Mouse (Mus musculus) hindbrain, embryonic 15.5 days (tissue): ENCODE measurements around the gene Ccdc88c. TPM values are rescaled to one million over a fixed set of nuclear protein-coding genes. Genes with fewer than 3 reads are reported as not detected.

Source experiments
- ATAC-seq: fragments of 200-750 bp; cut with Nextera tagmentation; 2 replicates; pipeline ENCODE4 v1.8.0; 2017; ENCODE audit warnings: low read depth, moderate number of reproducible peaks, moderate TSS enrichment; ENCODE audit not compliant: low FRiP score
- H3K27ac ChIP-seq: fragments of 300-500 bp; sonication (generic); replicated peaks from 2 replicates; pipeline ENCODE4 v1.5.1; 2015; ENCODE audit warnings: mild to moderate bottlenecking, inconsistent platforms
- H3K27me3 ChIP-seq: fragments of 300-500 bp; sonication (generic); 2 replicates; pipeline ENCODE4 v1.6.1; 2015; ENCODE audit warnings: control low read depth, inconsistent platforms
- H3K36me3 ChIP-seq: fragments of 300-500 bp; sonication (generic); 2 replicates; pipeline ENCODE4 v1.6.1; 2015; ENCODE audit warnings: control low read depth, inconsistent platforms
- H3K4me1 ChIP-seq: fragments of 300-500 bp; sonication (generic); replicated peaks from 2 replicates; pipeline ENCODE4 v1.6.1; 2015; ENCODE audit warnings: control low read depth, inconsistent platforms
- H3K4me2 ChIP-seq: fragments of 300-500 bp; sonication (generic); 2 replicates; pipeline ENCODE4 v1.6.1; 2015; ENCODE audit warnings: moderate library complexity, mild to moderate bottlenecking, inconsistent platforms
- H3K4me3 ChIP-seq: fragments of 300-500 bp; sonication (generic); 2 replicates; pipeline ENCODE4 v1.5.1; 2015; ENCODE audit warnings: mild to moderate bottlenecking, inconsistent platforms
- H3K9ac ChIP-seq: fragments of 300-500 bp; sonication (generic); 2 replicates; pipeline ENCODE4 v1.6.1; 2015; ENCODE audit warnings: inconsistent platforms
- H3K9me3 ChIP-seq: fragments of 300-500 bp; sonication (generic); 2 replicates; pipeline ENCODE4 v1.6.1; 2016; ENCODE audit warnings: control low read depth, inconsistent platforms
- WGBS: fragments of 180-500 bp; shearing (Covaris S2); methylation state at CpG from one replicate; pipeline ENCODE4 v1.1.7; 2015; 5-methylcytosine and 5-hydroxymethylcytosine counted together
- polyA plus RNA-seq: library from polyadenylated mRNA; unstranded; fragments of >200 nt; fragmentation: Nextera tagmentation; extraction: Ambion mirVana; gene quantifications from 2 replicates; pipeline ENCODE4 v1.2.1, GENCODE M21; 2015

The Ccdc88c gene
- 10.6 and 11.8 TPM in 2 replicates for polyA plus RNA-seq

DNA sequence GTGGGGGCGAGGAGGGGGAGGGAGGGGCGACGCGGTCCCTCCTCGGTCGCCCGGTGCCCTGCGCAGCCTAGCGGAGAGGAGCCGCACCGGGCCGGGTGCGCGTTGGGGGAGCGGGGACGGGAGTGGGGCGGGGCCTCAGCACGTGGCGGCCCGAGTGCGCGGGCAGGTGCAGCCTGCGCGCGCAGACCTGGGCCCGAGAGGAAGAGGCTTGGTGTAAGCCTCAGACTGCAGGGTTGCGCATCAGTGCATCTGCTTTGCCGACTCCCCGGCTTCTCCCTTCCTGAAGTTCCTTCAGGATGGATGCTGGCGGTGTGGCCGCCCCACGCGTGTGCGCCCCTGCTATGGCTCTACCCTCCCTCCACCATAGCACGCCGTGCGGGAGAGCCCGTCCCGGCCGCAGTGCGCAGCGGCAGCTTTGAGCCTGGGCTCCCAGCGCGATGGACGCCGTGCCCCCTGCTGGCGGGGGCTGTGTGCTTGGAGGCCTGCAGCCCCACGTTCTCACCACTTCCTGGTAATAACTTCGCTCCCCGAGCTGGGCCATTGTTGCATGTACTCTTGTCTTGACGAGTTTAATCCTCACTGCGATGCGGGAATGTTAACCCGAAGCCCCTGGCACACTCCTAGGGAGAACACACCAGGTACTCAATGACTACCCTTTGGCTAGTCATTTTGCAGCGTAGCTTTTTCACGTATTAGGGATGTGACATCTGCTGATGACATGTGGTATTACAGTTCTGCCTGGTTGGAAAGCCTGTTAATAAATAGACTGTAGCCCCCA lies at the start of gene Ccdc88c:
TSS of gene Ccdc88c (minus strand) at position 103 of the 778 bp plus-strand sequence.
- Histone ChIP-seq H3K36me3 (no peaks in the 10 kb centered on the region), H3K9ac (peak within 1 kb of the TSS; percentile 66), H3K9me3 (no peaks in the 10 kb centered on the region), H3K27ac (peak within 1 kb of the TSS; percentile 90), H3K27me3 (no peaks in the 10 kb centered on the region), H3K4me2 (peak within 1 kb of the TSS; percentile 86), H3K4me1 (peaks cover 40% of the 10 kb centered on the region), H3K4me3 (peak within 1 kb of the TSS; percentile 75)
- under 1% methylated on average over 48 of the region's 56 CpGs for WGBS
- ATAC-seq, result peak; percentile 91

DNA sequence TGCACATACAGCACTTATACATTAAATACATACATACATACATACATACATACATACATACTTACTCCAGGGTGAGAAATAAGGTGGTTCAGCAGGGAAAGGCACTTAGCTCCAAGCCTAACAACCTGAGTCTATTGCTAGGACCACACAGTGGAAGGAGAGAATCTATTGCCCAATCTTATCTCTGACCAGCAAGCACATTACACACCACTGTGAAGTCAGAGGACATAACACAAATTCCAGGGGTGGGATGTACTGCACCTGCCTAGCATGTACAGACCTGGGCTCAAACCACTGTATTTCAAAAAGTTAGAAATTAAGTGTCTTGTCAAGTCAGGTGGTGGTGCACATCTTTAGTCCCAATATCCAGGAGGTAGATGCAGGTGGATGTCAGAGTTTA lies 49.1 kb upstream of the Ccdc88c start:
- H3K4me2 ChIP-seq, result no peak overlapping the region
- H3K36me3 ChIP-seq, result no peaks in the 10 kb centered on the region
- H3K27me3 ChIP-seq, result no peaks in the 10 kb centered on the region
- no peak overlapping the region for H3K4me3 ChIP-seq
- no peak overlapping the region for H3K27ac ChIP-seq
- H3K9ac ChIP-seq, result no peak overlapping the region
- H3K4me1 ChIP-seq, result peaks cover 38% of the 10 kb centered on the region
- no peak for ATAC-seq
- no peaks in the 10 kb centered on the region for H3K9me3 ChIP-seq

- no peaks in the 10 kb centered on the region for H3K27me3 ChIP-seq
- H3K4me1 ChIP-seq, result peaks cover 21% of the 10 kb centered on the region
- no peak overlapping the region for H3K27ac ChIP-seq
- H3K4me2 ChIP-seq, result no peak overlapping the region
- no peaks in the 10 kb centered on the region for H3K9me3 ChIP-seq
- ATAC-seq, result no peak
- WGBS, result 88% methylated on average over 3 of the region's 3 CpGs
- no peaks in the 10 kb centered on the region for H3K36me3 ChIP-seq
- H3K4me3 ChIP-seq, result no peak overlapping the region
- no peak overlapping the region for H3K9ac ChIP-seq
Observed at GRCm38 (mm10) chr12:101075433-101075832, 46.6 kb upstream of the Ccdc88c start.

- Histone ChIP-seq H3K9me3 (no peaks in the 10 kb centered on the region), H3K27ac (no peak overlapping the region), H3K4me1 (peaks cover 18% of the 10 kb centered on the region), H3K9ac (no peak overlapping the region), H3K36me3 (no peaks in the 10 kb centered on the region), H3K4me3 (no peak overlapping the region), H3K4me2 (no peak overlapping the region), H3K27me3 (no peaks in the 10 kb centered on the region)
- ATAC-seq, result no peak
- 89% methylated on average over 4 of the region's 4 CpGs for WGBS
Observed at GRCm38 (mm10) chr12:101074821-101075429, 46.1 kb upstream of the Ccdc88c start.

DNA sequence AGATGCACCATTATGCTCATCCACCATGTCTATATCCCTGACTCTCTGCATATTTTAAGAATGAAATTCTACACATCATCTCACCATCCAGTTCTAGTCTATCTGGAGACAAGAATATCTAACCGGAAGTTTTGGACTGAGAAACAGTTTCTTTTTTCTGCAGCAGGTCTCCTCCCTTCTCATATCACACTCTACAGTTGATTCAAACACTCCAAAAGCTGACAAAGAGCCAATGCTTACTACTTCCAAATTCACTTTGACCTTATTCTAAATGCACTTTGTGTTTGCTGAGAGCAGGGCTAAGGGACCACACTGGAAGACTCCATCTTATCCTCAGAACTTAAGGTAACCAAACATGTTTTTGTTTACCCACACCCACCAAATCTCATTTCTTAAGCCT lies 41.0 kb upstream of the Ccdc88c start:
- H3K36me3 ChIP-seq, result peaks cover 7% of the 10 kb centered on the region

DNA sequence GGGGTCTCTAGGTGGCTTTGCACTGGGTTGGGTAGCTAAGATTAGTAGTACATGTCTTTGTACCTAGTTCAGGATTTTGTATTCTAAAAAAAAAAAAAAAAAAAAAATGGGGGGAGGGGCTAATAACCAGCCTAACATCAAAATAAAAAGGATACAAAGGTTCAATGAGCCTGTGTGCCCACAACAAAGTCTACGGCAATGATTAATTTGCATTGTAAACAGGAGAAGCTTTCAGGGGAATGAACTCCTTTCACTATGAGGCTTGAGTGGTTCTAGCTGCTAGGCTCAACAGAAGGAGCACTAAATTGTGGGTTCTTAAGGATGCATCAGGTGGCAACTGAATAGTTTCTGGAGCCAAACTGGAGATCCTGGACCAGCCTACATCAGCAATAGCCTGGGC lies 37.5 kb upstream of the Ccdc88c start:
- WGBS, result 75% methylated on average over 1 of the region's 1 CpGs
- no peaks in the 10 kb centered on the region for H3K4me1 ChIP-seq
- H3K9ac ChIP-seq, result no peak overlapping the region
- no peak overlapping the region for H3K4me3 ChIP-seq
- H3K36me3 ChIP-seq, result peaks cover 25% of the 10 kb centered on the region
- no peak overlapping the region for H3K27ac ChIP-seq
- ATAC-seq, result no peak
- no peaks in the 10 kb centered on the region for H3K9me3 ChIP-seq
- H3K4me2 ChIP-seq, result no peak overlapping the region
- H3K27me3 ChIP-seq, result no peaks in the 10 kb centered on the region

More for the DNA sequence above, 41.0 kb upstream of the Ccdc88c start:
- Histone ChIP-seq H3K9ac (no peak overlapping the region), H3K4me2 (no peak overlapping the region), H3K9me3 (no peaks in the 10 kb centered on the region), H3K27ac (no peak overlapping the region), H3K4me1 (no peaks in the 10 kb centered on the region), H3K27me3 (no peaks in the 10 kb centered on the region), H3K4me3 (no peak overlapping the region)
- no peak for ATAC-seq
- 92% methylated on average over 1 of the region's 1 CpGs for WGBS

GRCm38 (mm10) chr12:101039956-101040355 lies 11.1 kb upstream of the Ccdc88c start:
- no peaks in the 10 kb centered on the region for H3K4me1 ChIP-seq
- no peak overlapping the region for H3K27ac ChIP-seq
- no peak overlapping the region for H3K4me2 ChIP-seq
- H3K36me3 ChIP-seq, result peaks cover 41% of the 10 kb centered on the region
- H3K9me3 ChIP-seq, result no peaks in the 10 kb centered on the region
- no peak overlapping the region for H3K9ac ChIP-seq
- no peak for ATAC-seq
- H3K4me3 ChIP-seq, result no peak overlapping the region
- H3K27me3 ChIP-seq, result no peaks in the 10 kb centered on the region

GRCm38 (mm10) chr12:101028247-101028953 lies 456 bp downstream of the Ccdc88c start:
- Histone ChIP-seq H3K36me3 (no peaks in the 10 kb centered on the region), H3K27me3 (no peaks in the 10 kb centered on the region), H3K4me2 (peak overlapping the region; percentile 86), H3K9me3 (no peaks in the 10 kb centered on the region), H3K27ac (peak overlapping the region; percentile 90), H3K4me1 (peaks cover 46% of the 10 kb centered on the region), H3K4me3 (peak overlapping the region; percentile 75), H3K9ac (peak overlapping the region; percentile 66)
- peak; percentile 47; the same call in 1 of the 2 replicates for ATAC-seq
- under 1% methylated on average over 58 of the region's 67 CpGs for WGBS

DNA sequence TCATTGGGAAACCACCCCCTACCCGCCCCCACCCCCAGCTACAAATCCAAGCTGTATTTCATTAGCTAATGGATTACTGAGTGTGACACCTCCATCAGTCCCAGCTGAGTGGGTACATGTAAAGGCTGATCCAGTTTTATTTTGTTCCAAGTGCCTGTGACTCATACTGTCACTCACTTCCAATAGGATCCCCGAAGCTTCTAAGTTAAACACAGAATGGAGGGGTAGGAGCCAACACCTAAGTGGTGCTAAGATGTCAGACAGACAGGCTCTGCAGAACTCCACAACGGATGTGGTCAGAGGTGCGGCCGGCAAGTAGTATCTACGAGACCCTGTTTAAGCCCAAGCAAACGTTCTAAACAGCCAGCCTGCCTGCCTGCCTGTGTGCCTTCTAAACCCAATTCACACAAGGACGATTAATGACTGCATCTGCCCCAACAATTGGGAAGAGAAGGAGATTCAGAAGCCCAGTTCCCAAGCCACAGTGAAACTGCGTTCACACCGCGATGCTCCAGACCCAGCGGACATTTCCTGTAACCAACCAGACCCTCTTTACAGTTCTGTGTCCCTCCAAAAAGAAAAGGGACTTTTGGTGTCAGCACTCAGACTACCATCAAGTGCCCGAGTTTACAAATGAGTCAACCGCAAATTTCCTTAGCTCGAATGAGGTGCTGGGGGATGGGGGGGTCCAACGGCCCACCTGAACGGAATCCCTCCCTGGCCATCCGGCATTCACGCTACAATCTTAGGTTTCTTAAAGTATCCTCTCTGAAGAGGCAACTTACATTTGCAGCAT lies 1.2 kb downstream of the Ccdc88c start:
- Histone ChIP-seq H3K9ac (peak overlapping the region; percentile 66), H3K4me2 (peak overlapping the region; percentile 86), H3K36me3 (no peaks in the 10 kb centered on the region), H3K27me3 (no peaks in the 10 kb centered on the region), H3K4me3 (peak overlapping the region; percentile 75), H3K9me3 (no peaks in the 10 kb centered on the region), H3K27ac (peak overlapping the region; percentile 49), H3K4me1 (peaks cover 52% of the 10 kb centered on the region)
- WGBS, result 1% methylated on average over 19 of the region's 19 CpGs
- no peak for ATAC-seq

GRCm38 (mm10) chr12:101026946-101027345 lies 1.9 kb downstream of the Ccdc88c start:
- peaks cover 53% of the 10 kb centered on the region for H3K4me1 ChIP-seq
- 2% methylated on average over 14 of the region's 14 CpGs for WGBS
- no peak for ATAC-seq

DNA sequence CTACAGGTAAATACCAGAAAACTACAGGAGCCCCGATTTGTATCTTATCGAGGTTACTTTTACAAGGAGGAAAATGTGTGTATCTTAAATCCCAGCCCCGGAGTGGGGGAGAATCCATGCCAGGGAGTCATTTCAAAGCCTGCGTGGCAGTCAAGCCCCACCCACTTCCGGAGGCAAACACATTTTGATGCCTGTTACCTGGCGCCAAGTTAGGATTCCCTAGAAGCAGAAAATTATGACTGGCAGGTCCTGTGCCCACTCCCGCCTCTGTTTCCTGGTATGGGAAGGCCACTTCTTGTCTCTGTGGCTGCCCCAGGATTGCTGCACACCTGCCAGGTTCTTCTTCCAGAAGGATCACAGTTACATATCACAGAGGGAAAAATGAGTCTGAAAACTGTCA lies 2.3 kb downstream of the Ccdc88c start:
- H3K9ac ChIP-seq, result peak overlapping the region; percentile 66; the same call in 1 of the 2 replicates
- no peaks in the 10 kb centered on the region for H3K27me3 ChIP-seq
- peaks cover 53% of the 10 kb centered on the region for H3K4me1 ChIP-seq
- 0 out of 2 replicates have a peak overlapping the region, but pooled peaks have one; percentile 32 for H3K27ac ChIP-seq
- H3K4me3 ChIP-seq, result peak overlapping the region; percentile 75
- 42% methylated on average over 7 of the region's 7 CpGs for WGBS
- H3K36me3 ChIP-seq, result no peaks in the 10 kb centered on the region; the same call in 1 of the 2 replicates
- ATAC-seq, result no peak
- H3K9me3 ChIP-seq, result no peaks in the 10 kb centered on the region
- H3K4me2 ChIP-seq, result peak overlapping the region; percentile 86

More at GRCm38 (mm10) chr12:101026946-101027345, 1.9 kb downstream of the Ccdc88c start:
- H3K36me3 ChIP-seq, result no peaks in the 10 kb centered on the region; the same call in 1 of the 2 replicates
- 0 out of 2 replicates have a peak overlapping the region, but pooled peaks have one; percentile 32 for H3K27ac ChIP-seq
- H3K4me3 ChIP-seq, result peak overlapping the region; percentile 75
- H3K4me2 ChIP-seq, result peak overlapping the region; percentile 86
- no peaks in the 10 kb centered on the region for H3K27me3 ChIP-seq
- peak overlapping the region; percentile 66; the same call in 1 of the 2 replicates for H3K9ac ChIP-seq
- no peaks in the 10 kb centered on the region for H3K9me3 ChIP-seq
